Mouse (Mus musculus) neural tube, embryonic 14.5 days (tissue): Measurements from ENCODE around the gene Sprr3. TPM values are rescaled to one million over a fixed set of nuclear protein-coding genes. Genes with fewer than 3 reads are reported as not detected.

Experiments
- ATAC-seq: fragments of 200-750 bp; cut with Nextera tagmentation; 2 replicates; pipeline ENCODE4 v1.8.0; 2017; ENCODE audit warnings: low read depth, mild to moderate bottlenecking, moderate TSS enrichment, moderate library complexity
- H3K27ac ChIP-seq: fragments of 300-500 bp; sonication (generic); 2 replicates; pipeline ENCODE4 v1.5.1; 2014; ENCODE audit warnings: low read depth, mild to moderate bottlenecking, control low read depth, low read length, moderate library complexity, mixed read lengths
- H3K27me3 ChIP-seq: fragments of 300-500 bp; sonication (generic); 2 replicates; pipeline ENCODE4 v1.6.1; 2014; ENCODE audit warnings: low read length; ENCODE audit not compliant: control insufficient read depth, insufficient read depth
- H3K36me3 ChIP-seq: fragments of 300-500 bp; sonication (generic); 2 replicates; pipeline ENCODE4 v1.6.1; 2014; ENCODE audit warnings: low read length, mixed read lengths; ENCODE audit not compliant: control insufficient read depth, insufficient read depth
- H3K4me1 ChIP-seq: fragments of 300-500 bp; sonication (generic); 2 replicates; pipeline ENCODE4 v1.6.1; 2014; ENCODE audit warnings: low read length; ENCODE audit not compliant: control insufficient read depth, insufficient read depth
- H3K4me2 ChIP-seq: fragments of 300-500 bp; sonication (generic); 2 replicates; pipeline ENCODE4 v1.6.1; 2014; ENCODE audit warnings: mild to moderate bottlenecking, low read depth, low read length, control low read depth
- H3K4me3 ChIP-seq: fragments of 300-500 bp; sonication (generic); 2 replicates; pipeline ENCODE4 v1.5.1; 2014; ENCODE audit warnings: low read depth, low read length, control low read depth, mixed read lengths
- H3K9ac ChIP-seq: fragments of 300-500 bp; sonication (generic); replicated peaks from 2 replicates; pipeline ENCODE4 v1.6.1; 2014; ENCODE audit warnings: low read depth, mild to moderate bottlenecking, control low read depth, low read length, mixed read lengths
- H3K9me3 ChIP-seq: fragments of 300-500 bp; sonication (generic); 2 replicates; pipeline ENCODE4 v1.6.1; 2016; ENCODE audit warnings: low read length; ENCODE audit not compliant: control insufficient read depth
- WGBS: fragments of 180-500 bp; shearing (Covaris S2); extraction: QIAGEN DNeasy Blood & Tissue Kit; methylation state at CpG from one replicate; pipeline ENCODE4 v1.1.7; 2014; 5-methylcytosine and 5-hydroxymethylcytosine counted together
- polyA plus RNA-seq: library from polyadenylated mRNA; unstranded; fragments of >200 nt; fragmentation: Nextera tagmentation; extraction: Ambion mirVana; gene quantifications from 2 replicates; pipeline ENCODE4 v1.2.1, GENCODE M21; 2014

The Sprr3 gene
- polyA plus RNA-seq, 1 experiment from 2014 or later, result not detected

- Histone ChIP-seq H3K4me1 (no peaks in the 10 kb centered on the region), H3K36me3 (no peaks in the 10 kb centered on the region), H3K4me2 (no peak overlapping the region), H3K9ac (no peak overlapping the region), H3K27me3 (no peaks in the 10 kb centered on the region), H3K9me3 (no peaks in the 10 kb centered on the region), H3K4me3 (no peak overlapping the region), H3K27ac (no peak overlapping the region)
- 95% methylated on average over 1 of the region's 1 CpGs for WGBS
- ATAC-seq, result no peak
Measured at GRCm38 (mm10) chr3:92466576-92466975, 8.1 kb upstream of the Sprr3 start.

- H3K4me1 ChIP-seq, result no peaks in the 10 kb centered on the region
- H3K36me3 ChIP-seq, result no peaks in the 10 kb centered on the region
- no peak overlapping the region for H3K4me2 ChIP-seq
- H3K9ac ChIP-seq, result no peak overlapping the region
- H3K9me3 ChIP-seq, result no peaks in the 10 kb centered on the region
- no peak overlapping the region for H3K27ac ChIP-seq
- 89% methylated on average over 5 of the region's 5 CpGs for whole genome bisulfite sequencing
- no peak for ATAC-seq
- H3K27me3 ChIP-seq, result no peaks in the 10 kb centered on the region
- no peak overlapping the region for H3K4me3 ChIP-seq
Measured at GRCm38 (mm10) chr3:92455151-92455550, 3.4 kb downstream of the Sprr3 start.

GRCm38 (mm10) chr3:92440177-92440576, 18.3 kb downstream of the Sprr3 start:
- 89% methylated on average over 3 of the region's 3 CpGs for WGBS
- Histone ChIP-seq H3K9ac (no peak overlapping the region), H3K27me3 (no peaks in the 10 kb centered on the region), H3K4me2 (no peak overlapping the region), H3K36me3 (no peaks in the 10 kb centered on the region), H3K4me1 (no peaks in the 10 kb centered on the region), H3K4me3 (no peak overlapping the region), H3K9me3 (no peaks in the 10 kb centered on the region), H3K27ac (no peak overlapping the region)
- ATAC-seq, result no peak

GRCm38 (mm10) chr3:92438689-92439088, 19.8 kb downstream of the Sprr3 start, which contains the start of gene Sprr1b:
Gene Sprr1b, minus strand, starts transcription at chr3:92438789.
- Histone ChIP-seq H3K27me3 (no peaks in the 10 kb centered on the region), H3K27ac (no peak within 1 kb of the TSS), H3K4me1 (no peaks in the 10 kb centered on the region), H3K4me3 (no peak within 1 kb of the TSS), H3K36me3 (no peaks in the 10 kb centered on the region), H3K4me2 (no peak within 1 kb of the TSS), H3K9me3 (no peaks in the 10 kb centered on the region), H3K9ac (no peak within 1 kb of the TSS)
- ATAC-seq, result no peak
- WGBS, result 96% methylated on average over 3 of the region's 3 CpGs

GRCm38 (mm10) chr3:92432282-92432681, 26.2 kb downstream of the Sprr3 start, which contains the start of gene Sprr2k:
Gene Sprr2k, plus strand, starts transcription at chr3:92432582.
- Histone ChIP-seq H3K9me3 (no peaks in the 10 kb centered on the region), H3K27me3 (no peaks in the 10 kb centered on the region), H3K9ac (no peak within 1 kb of the TSS), H3K4me1 (no peaks in the 10 kb centered on the region), H3K4me3 (no peak within 1 kb of the TSS), H3K4me2 (no peak within 1 kb of the TSS), H3K27ac (no peak within 1 kb of the TSS), H3K36me3 (no peaks in the 10 kb centered on the region)
- WGBS, result 91% methylated on average over 2 of the region's 2 CpGs
- no peak for ATAC-seq

- Histone ChIP-seq H3K4me2 (no peak within 1 kb of the TSS), H3K9me3 (no peaks in the 10 kb centered on the region), H3K27me3 (no peaks in the 10 kb centered on the region), H3K27ac (no peak within 1 kb of the TSS), H3K36me3 (no peaks in the 10 kb centered on the region), H3K4me1 (no peaks in the 10 kb centered on the region), H3K4me3 (no peak within 1 kb of the TSS), H3K9ac (no peak within 1 kb of the TSS)
- 94% methylated on average over 6 of the region's 6 CpGs for WGBS
- ATAC-seq, result no peak
Measured at GRCm38 (mm10) chr3:92429323-92429722, 29.2 kb downstream of the Sprr3 start, which contains the start of gene Gm9774. Gene Gm9774, minus strand, starts transcription at chr3:92429423.

GRCm38 (mm10) chr3:92417782-92418181, 40.7 kb downstream of the Sprr3 start, which contains the start of gene Sprr2j-ps:
Gene Sprr2j-ps, plus strand, starts transcription at chr3:92418082.
- WGBS, result 96% methylated on average over 2 of the region's 2 CpGs
- H3K36me3 ChIP-seq, result no peaks in the 10 kb centered on the region
- no peaks in the 10 kb centered on the region for H3K4me1 ChIP-seq
- H3K4me2 ChIP-seq, result no peak within 1 kb of the TSS
- no peak within 1 kb of the TSS for H3K9ac ChIP-seq
- no peak within 1 kb of the TSS for H3K27ac ChIP-seq
- H3K9me3 ChIP-seq, result no peaks in the 10 kb centered on the region
- H3K27me3 ChIP-seq, result no peaks in the 10 kb centered on the region
- ATAC-seq, result no peak
- H3K4me3 ChIP-seq, result no peak within 1 kb of the TSS

GRCm38 (mm10) chr3:92407691-92408090, 50.8 kb downstream of the Sprr3 start, which contains the start of gene Sprr2i:
Gene Sprr2i, plus strand, starts transcription at chr3:92407991.
- 98% methylated on average over 2 of the region's 2 CpGs for WGBS
- Histone ChIP-seq H3K9me3 (no peaks in the 10 kb centered on the region), H3K27ac (no peak within 1 kb of the TSS), H3K4me2 (no peak within 1 kb of the TSS), H3K4me1 (no peaks in the 10 kb centered on the region), H3K4me3 (no peak within 1 kb of the TSS), H3K36me3 (no peaks in the 10 kb centered on the region), H3K27me3 (no peaks in the 10 kb centered on the region), H3K9ac (no peak within 1 kb of the TSS)
- ATAC-seq, result no peak
